Mouse (Mus musculus): Measurements from ENCODE around the gene Prr3. TPM values are rescaled to one million over a fixed set of nuclear protein-coding genes. Genes with fewer than 3 reads are reported as not detected.
"Not testable (repeated sequence)": the region's sequence is repeated elsewhere in the genome, so short reads cannot be mapped to it uniquely, and the experiment has no call there.

Gene Prr3
- total and polyA plus RNA-seq, 2 experiments from 2014 or later = 0.61 to 8.6 TPM

- Histone ChIP-seq H3K9ac (replicated peaks; ENCODE audit: low read depth, low read length) (peak within 1 kb of the TSS; percentile 65), H3K4me1 (ENCODE audit: control insufficient read depth, insufficient read depth) (peaks cover 9% of the 10 kb centered on the region), H3K4me3 (ENCODE audit: low read depth, low read length) (peak within 1 kb of the TSS; percentile 76), H3K27me3 (ENCODE audit: control insufficient read depth, insufficient read depth, low read length) (no peaks in the 10 kb centered on the region), H3K36me3 (replicated peaks; ENCODE audit: control insufficient read depth, insufficient read depth, low read length) (peaks cover 27% of the 10 kb centered on the region), H3K27ac (ENCODE audit: low read depth) (peak within 1 kb of the TSS; percentile 82), H3K9me3 (replicated peaks; ENCODE audit: control insufficient read depth, low read length) (no peaks in the 10 kb centered on the region), H3K4me2 (ENCODE audit: low read depth, low read length) (peak within 1 kb of the TSS; percentile 80)
- DNase-seq (ENCODE audit: low spot score) (peak; percentile 96), ATAC-seq (ENCODE audit: insufficient read depth, low read depth) (peak; percentile 99)
- 0 out of 2 replicates have a peak, but pooled peaks have one; percentile 15 for TF ChIP-seq EP300 (IDR thresholded peaks at IDR 0.05; ENCODE audit: low read depth)
- no peak for TF ChIP-seq CTCF (IDR thresholded peaks at IDR 0.05; ENCODE audit: low read depth)
- WGBS = under 1% methylated on average over 67 of the region's 68 CpGs
Observed at GRCm38 (mm10) chr17:35969418-35970389, 10.3 kb downstream of the Prr3 start, which contains the start of gene Abcf1. Gene Abcf1, minus strand, starts transcription at chr17:35969761.

DNA sequence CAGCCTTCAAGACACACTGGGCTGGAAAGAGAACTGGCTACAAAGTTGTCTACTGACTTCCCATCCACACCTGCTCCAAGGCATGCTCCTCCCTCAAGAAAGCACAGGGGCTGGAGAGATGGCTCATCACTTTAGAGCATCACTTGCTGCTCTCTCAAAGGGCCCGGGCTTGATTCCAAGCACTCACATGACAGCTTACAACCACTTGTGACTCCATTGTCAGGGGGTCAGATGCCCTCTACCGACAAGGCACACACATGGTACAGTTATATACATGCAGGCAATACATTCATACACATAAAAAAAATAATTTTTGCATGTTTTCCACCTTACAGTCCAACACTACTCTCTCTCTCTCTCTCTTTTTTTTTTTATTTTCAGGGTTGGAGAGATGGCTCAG lies 12.4 kb downstream of the Prr3 start:
- Histone ChIP-seq H3K9ac (replicated peaks; ENCODE audit: low read depth, low read length) (no peak overlapping the region), H3K9me3 (replicated peaks; ENCODE audit: control insufficient read depth, low read length) (no peaks in the 10 kb centered on the region), H3K4me1 (ENCODE audit: control insufficient read depth, insufficient read depth) (peaks cover 9% of the 10 kb centered on the region), H3K4me3 (ENCODE audit: low read depth, low read length) (no peak overlapping the region), H3K27ac (ENCODE audit: low read depth) (no peak overlapping the region), H3K27me3 (ENCODE audit: control insufficient read depth, insufficient read depth, low read length) (no peaks in the 10 kb centered on the region), H3K4me2 (ENCODE audit: low read depth, low read length) (no peak overlapping the region), H3K36me3 (replicated peaks; ENCODE audit: control insufficient read depth, insufficient read depth, low read length) (peaks cover 37% of the 10 kb centered on the region)
- DNase-seq (ENCODE audit: low spot score) (no peak), ATAC-seq (ENCODE audit: insufficient read depth, low read depth) (no peak)
- TF ChIP-seq CTCF (IDR thresholded peaks at IDR 0.05; ENCODE audit: low read depth) (no peak), EP300 (IDR thresholded peaks at IDR 0.05; ENCODE audit: low read depth) (no peak)
- 68% methylated on average over 2 of the region's 2 CpGs for WGBS

GRCm38 (mm10) chr17:35963279-35963678 lies 16.8 kb downstream of the Prr3 start:
- 92% methylated on average over 10 of the region's 10 CpGs for WGBS
- DNase-seq (ENCODE audit: low spot score) = no peak
- ATAC-seq (ENCODE audit: insufficient read depth, low read depth) = no peak
- Histone ChIP-seq H3K4me1 (ENCODE audit: control insufficient read depth, insufficient read depth) (no peaks in the 10 kb centered on the region), H3K4me3 (ENCODE audit: low read depth, low read length) (no peak overlapping the region), H3K27me3 (ENCODE audit: control insufficient read depth, insufficient read depth, low read length) (no peaks in the 10 kb centered on the region), H3K27ac (ENCODE audit: low read depth) (no peak overlapping the region), H3K9ac (replicated peaks; ENCODE audit: low read depth, low read length) (no peak overlapping the region), H3K4me2 (ENCODE audit: low read depth, low read length) (no peak overlapping the region), H3K9me3 (replicated peaks; ENCODE audit: control insufficient read depth, low read length) (no peaks in the 10 kb centered on the region), H3K36me3 (replicated peaks; ENCODE audit: control insufficient read depth, insufficient read depth, low read length) (peaks cover 75% of the 10 kb centered on the region)
- TF ChIP-seq CTCF (IDR thresholded peaks at IDR 0.05; ENCODE audit: low read depth) (no peak), EP300 (IDR thresholded peaks at IDR 0.05; ENCODE audit: low read depth) (no peak)

GRCm38 (mm10) chr17:35958533-35959223 lies 21.4 kb downstream of the Prr3 start:
- no peak overlapping the region for H3K4me2 ChIP-seq (ENCODE audit: low read depth, low read length)
- H3K9me3 ChIP-seq (replicated peaks; ENCODE audit: control insufficient read depth, low read length) = no peaks in the 10 kb centered on the region
- no peak overlapping the region for H3K27ac ChIP-seq (ENCODE audit: low read depth)
- H3K36me3 ChIP-seq (replicated peaks; ENCODE audit: control insufficient read depth, insufficient read depth, low read length) = peaks cover 80% of the 10 kb centered on the region
- H3K9ac ChIP-seq (replicated peaks; ENCODE audit: low read depth, low read length) = no peak overlapping the region
- no peak for DNase-seq (ENCODE audit: low spot score)
- no peak for ATAC-seq (ENCODE audit: insufficient read depth, low read depth)
- WGBS = 94% methylated on average over 15 of the region's 15 CpGs
- H3K27me3 ChIP-seq (ENCODE audit: control insufficient read depth, insufficient read depth, low read length) = no peaks in the 10 kb centered on the region
- H3K4me1 ChIP-seq (ENCODE audit: control insufficient read depth, insufficient read depth) = no peaks in the 10 kb centered on the region
- H3K4me3 ChIP-seq (ENCODE audit: low read depth, low read length) = no peak overlapping the region
- TF ChIP-seq CTCF (IDR thresholded peaks at IDR 0.05; ENCODE audit: low read depth) = no peak
- no peak for TF ChIP-seq EP300 (IDR thresholded peaks at IDR 0.05; ENCODE audit: low read depth)

GRCm38 (mm10) chr17:35954665-35955064 lies 25.4 kb downstream of the Prr3 start:
- Histone ChIP-seq H3K36me3 (replicated peaks; ENCODE audit: control insufficient read depth, insufficient read depth, low read length) (peaks cover 40% of the 10 kb centered on the region), H3K9ac (replicated peaks; ENCODE audit: low read depth, low read length) (no peak overlapping the region), H3K4me1 (ENCODE audit: control insufficient read depth, insufficient read depth) (no peaks in the 10 kb centered on the region), H3K27ac (ENCODE audit: low read depth) (no peak overlapping the region), H3K9me3 (replicated peaks; ENCODE audit: control insufficient read depth, low read length) (no peaks in the 10 kb centered on the region), H3K27me3 (ENCODE audit: control insufficient read depth, insufficient read depth, low read length) (no peaks in the 10 kb centered on the region), H3K4me3 (ENCODE audit: low read depth, low read length) (no peak overlapping the region), H3K4me2 (ENCODE audit: low read depth, low read length) (no peak overlapping the region)
- TF ChIP-seq EP300 (IDR thresholded peaks at IDR 0.05; ENCODE audit: low read depth) (no peak), CTCF (IDR thresholded peaks at IDR 0.05; ENCODE audit: low read depth) (no peak)
- ATAC-seq (ENCODE audit: insufficient read depth, low read depth) (no peak), DNase-seq (ENCODE audit: low spot score) (no peak)
- WGBS = 74% methylated on average over 8 of the region's 8 CpGs

DNA sequence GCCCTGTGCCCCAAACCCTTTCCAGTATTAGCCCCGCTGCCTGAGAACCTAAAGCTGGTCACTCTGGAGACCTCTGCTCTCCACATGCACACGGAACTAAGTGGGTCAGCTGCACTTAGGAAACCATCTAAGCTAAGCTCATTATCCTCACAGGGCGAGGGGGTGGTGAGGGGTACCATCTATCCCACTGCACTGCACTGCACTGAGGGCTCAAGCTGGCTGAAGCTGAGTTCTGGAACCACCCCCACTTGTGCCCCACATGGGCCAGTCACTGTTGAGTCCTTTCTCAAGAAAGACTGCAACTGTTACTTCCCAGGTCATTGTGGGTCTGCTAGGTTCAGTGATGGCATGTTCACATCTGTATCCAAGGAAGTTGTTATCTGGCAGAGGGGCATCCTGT lies 27.5 kb downstream of the Prr3 start:
- not testable (repeated sequence) for H3K4me3 ChIP-seq (ENCODE audit: low read depth, low read length); H3K4me2 ChIP-seq (ENCODE audit: low read depth, low read length); H3K27me3 ChIP-seq (ENCODE audit: control insufficient read depth, insufficient read depth, low read length); H3K4me1 ChIP-seq (ENCODE audit: control insufficient read depth, insufficient read depth); H3K9me3 ChIP-seq (replicated peaks; ENCODE audit: control insufficient read depth, low read length); ATAC-seq (ENCODE audit: insufficient read depth, low read depth); DNase-seq (ENCODE audit: low spot score); H3K27ac ChIP-seq (ENCODE audit: low read depth); H3K9ac ChIP-seq (replicated peaks; ENCODE audit: low read depth, low read length)
- peaks cover 19% of the 10 kb centered on the region for H3K36me3 ChIP-seq (replicated peaks; ENCODE audit: control insufficient read depth, insufficient read depth, low read length)
- 75% methylated on average over 2 of the region's 3 CpGs for WGBS

DNA sequence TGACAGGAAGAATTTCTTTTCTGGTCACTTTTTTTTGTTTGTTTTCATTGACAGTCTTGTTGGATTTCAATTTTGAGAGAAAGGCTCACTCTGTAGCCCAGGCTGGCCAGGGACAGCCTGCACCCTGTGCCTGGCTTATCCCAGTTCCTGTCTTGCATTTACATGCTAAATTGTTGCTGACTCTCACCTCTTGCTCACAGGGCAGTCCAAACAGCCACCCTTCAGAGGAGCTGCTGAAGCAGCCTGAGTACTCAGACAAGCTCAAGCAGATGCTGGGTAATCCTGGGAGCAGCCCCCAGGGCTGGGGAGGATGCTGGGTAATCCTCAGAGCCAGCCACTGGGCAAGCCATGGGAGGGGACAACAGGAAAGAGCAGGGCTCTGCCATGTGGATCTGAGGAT lies 29.1 kb downstream of the Prr3 start:
- ATAC-seq (ENCODE audit: insufficient read depth, low read depth) = not testable (repeated sequence)

More for the DNA sequence above, 29.1 kb downstream of the Prr3 start:
- not testable (repeated sequence) for H3K9ac ChIP-seq (replicated peaks; ENCODE audit: low read depth, low read length); H3K36me3 ChIP-seq (replicated peaks; ENCODE audit: control insufficient read depth, insufficient read depth, low read length); H3K27me3 ChIP-seq (ENCODE audit: control insufficient read depth, insufficient read depth, low read length); H3K27ac ChIP-seq (ENCODE audit: low read depth); H3K4me3 ChIP-seq (ENCODE audit: low read depth, low read length); H3K4me2 ChIP-seq (ENCODE audit: low read depth, low read length); DNase-seq (ENCODE audit: low spot score); H3K4me1 ChIP-seq (ENCODE audit: control insufficient read depth, insufficient read depth); H3K9me3 ChIP-seq (replicated peaks; ENCODE audit: control insufficient read depth, low read length)

Data from heart, postnatal 0 days (tissue).